Mouse (Mus musculus): ENCODE measurements around the gene Wdtc1. TPM values are rescaled to one million over a fixed set of nuclear protein-coding genes. Genes with fewer than 3 reads are reported as not detected.

The Wdtc1 gene
- total and polyA plus RNA-seq, 3 experiments = 13.2 to 35.3 TPM; not detected in 1

DNA sequence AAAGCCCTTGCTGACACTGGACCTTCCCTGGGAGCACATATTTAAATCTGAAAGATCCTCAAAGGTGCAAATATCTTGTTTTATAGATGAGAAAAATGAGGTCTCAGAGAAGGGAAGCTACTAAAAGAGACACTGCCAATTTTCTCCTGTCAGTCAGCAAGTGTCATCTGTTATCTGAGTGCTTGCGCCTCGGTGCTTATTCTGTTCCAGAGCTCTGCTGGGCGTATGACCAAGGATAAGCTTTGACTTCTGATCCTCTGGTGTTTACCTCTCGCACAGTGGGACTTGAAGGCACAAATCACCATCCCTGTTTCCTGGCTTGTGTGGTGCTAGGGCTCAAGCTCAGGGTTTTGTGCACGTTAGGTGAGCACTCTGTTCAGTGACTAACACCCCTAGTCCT is 50.6 kb downstream of the Wdtc1 start:
- Histone ChIP-seq H3K36me3 (ENCODE audit: control insufficient read depth in 1 of 2, insufficient read depth in 2 of 2, low read length in 2 of 2) (no peaks in the 10 kb centered on the region), H3K4me3 (ENCODE audit: control insufficient read depth in 1 of 2, insufficient read depth in 1 of 2, low read depth in 2 of 2, low read length in 2 of 2) (no peak overlapping the region), H3K9ac (ENCODE audit: control insufficient read depth, low read depth, low read length, poor library complexity, severe bottlenecking) (no peak overlapping the region), H3K27me3 (ENCODE audit: control insufficient read depth in 1 of 2, insufficient read depth in 2 of 2, low read length in 2 of 2) (no peaks in the 10 kb centered on the region), H3K27ac (ENCODE audit: control insufficient read depth, low read depth, low read length) (no peak overlapping the region), H3K9me3 (replicated peaks; ENCODE audit: insufficient read depth, low read length) (no peaks in the 10 kb centered on the region), H3K79me2 (ENCODE audit: control insufficient read depth, insufficient read depth, low read length, poor library complexity) (no peaks in the 10 kb centered on the region), H3K4me1 (ENCODE audit: control insufficient read depth in 1 of 2, insufficient read depth in 2 of 2, low read length in 2 of 2) (no peaks in the 10 kb centered on the region)
- peak; percentile 30 for DNase-seq (ENCODE audit: low read depth, low spot score)
- TF ChIP-seq MYC (IDR thresholded peaks at IDR 0.05; ENCODE audit: low read depth, low read length) (no peak), HCFC1 (IDR thresholded peaks at IDR 0.05; ENCODE audit: low read depth, low read length) (no peak), TCF12 (IDR thresholded peaks at IDR 0.05; ENCODE audit: low read depth, low read length) (no peak), ZKSCAN1 (IDR thresholded peaks at IDR 0.05; ENCODE audit: low read depth, low read length) (no peak), CTCF (IDR thresholded peaks at IDR 0.05 in 2 of 3, conservative IDR thresholded peaks at IDR 0.05 in 1 of 3; ENCODE audit: control insufficient read depth in 1 of 3, insufficient read depth in 1 of 3, low read depth in 2 of 3, low read length in 3 of 3, poor library complexity in 1 of 3, severe bottlenecking in 1 of 3) (no peak), MAZ (IDR thresholded peaks at IDR 0.05; ENCODE audit: low read depth, low read length) (no peak), GABPA (IDR thresholded peaks at IDR 0.05; ENCODE audit: low read depth, low read length) (no peak), MAFK (IDR thresholded peaks at IDR 0.05; ENCODE audit: borderline replicate concordance, low read depth, low read length) (no peak), MAX (IDR thresholded peaks at IDR 0.05; ENCODE audit: low read length) (no peak), JUND (IDR thresholded peaks at IDR 0.05; ENCODE audit: low read depth, low read length) (no peak), ETS1 (IDR thresholded peaks at IDR 0.05; ENCODE audit: low read depth, low read length) (no peak), KAT2A (conservative IDR thresholded peaks at IDR 0.05; ENCODE audit: low read depth, low read length) (no peak), ELF1 (IDR thresholded peaks at IDR 0.05; ENCODE audit: low read depth, low read length) (no peak), MYB (IDR thresholded peaks at IDR 0.05; ENCODE audit: low read depth, low read length) (no peak), UBTF (IDR thresholded peaks at IDR 0.05; ENCODE audit: borderline replicate concordance, insufficient read depth, low read depth, low read length) (no peak), RAD21 (IDR thresholded peaks at IDR 0.05; ENCODE audit: low read depth, low read length) (no peak), SIN3A (IDR thresholded peaks at IDR 0.05; ENCODE audit: low read length) (no peak), ZMIZ1 (IDR thresholded peaks at IDR 0.05; ENCODE audit: low read depth, low read length) (no peak), CHD2 (IDR thresholded peaks at IDR 0.05; ENCODE audit: low read length) (no peak)

DNA sequence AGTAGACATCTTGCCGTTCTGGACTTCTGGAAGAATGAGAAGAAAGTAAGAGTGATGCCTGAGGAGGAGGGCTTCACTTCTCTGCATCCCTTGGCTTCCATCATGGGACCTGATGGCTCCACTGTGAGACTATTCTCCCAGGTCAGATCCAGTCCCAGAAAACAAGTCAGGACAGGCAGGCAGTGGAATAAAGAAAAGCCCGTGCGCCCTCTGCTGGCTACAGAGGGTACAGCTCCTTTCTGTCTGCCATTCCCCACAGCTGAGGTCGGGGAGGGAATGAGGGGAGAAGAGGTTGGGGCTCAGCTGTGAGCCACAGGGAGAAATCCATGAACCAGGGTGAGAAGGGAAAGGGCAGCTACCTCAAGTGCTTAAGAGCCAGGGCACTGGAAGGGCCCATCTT is 51.5 kb downstream of the Wdtc1 start:
- no peaks in the 10 kb centered on the region; a peak in 1 of 4 replicates for H3K36me3 ChIP-seq (ENCODE audit: control insufficient read depth in 1 of 2, insufficient read depth in 2 of 2, low read length in 2 of 2)
- no peaks in the 10 kb centered on the region for H3K27me3 ChIP-seq (ENCODE audit: control insufficient read depth in 1 of 2, insufficient read depth in 2 of 2, low read length in 2 of 2)
- peak; percentile 62 for DNase-seq (ENCODE audit: low read depth, low spot score)
- H3K9ac ChIP-seq (ENCODE audit: control insufficient read depth, low read depth, low read length, poor library complexity, severe bottlenecking) = no peak overlapping the region
- H3K79me2 ChIP-seq (ENCODE audit: control insufficient read depth, insufficient read depth, low read length, poor library complexity) = no peaks in the 10 kb centered on the region
- no peaks in the 10 kb centered on the region for H3K9me3 ChIP-seq (replicated peaks; ENCODE audit: insufficient read depth, low read length)
- no peak overlapping the region for H3K4me3 ChIP-seq (ENCODE audit: control insufficient read depth in 1 of 2, insufficient read depth in 1 of 2, low read depth in 2 of 2, low read length in 2 of 2)
- no peaks in the 10 kb centered on the region for H3K4me1 ChIP-seq (ENCODE audit: control insufficient read depth in 1 of 2, insufficient read depth in 2 of 2, low read length in 2 of 2)
- no peak overlapping the region for H3K27ac ChIP-seq (ENCODE audit: control insufficient read depth, low read depth, low read length)
- TF ChIP-seq TAL1 (IDR thresholded peaks at IDR 0.05; ENCODE audit: low read length) (no peak), ETS1 (IDR thresholded peaks at IDR 0.05; ENCODE audit: low read depth, low read length) (no peak), POLR2AphosphoS2 (IDR thresholded peaks at IDR 0.05; ENCODE audit: low read length) (no peak), NELFE (IDR thresholded peaks at IDR 0.05; ENCODE audit: low read depth, low read length) (no peak), CHD1 (IDR thresholded peaks at IDR 0.05; ENCODE audit: low read depth, low read length) (no peak), ZC3H11A (IDR thresholded peaks at IDR 0.05; ENCODE audit: low read depth, low read length) (peak; percentile 78), POLR2AphosphoS5 (IDR thresholded peaks at IDR 0.05; ENCODE audit: borderline replicate concordance, low read depth, low read length) (no peak), E2F4 (IDR thresholded peaks at IDR 0.05; ENCODE audit: borderline replicate concordance, low read depth, low read length) (no peak), TCF12 (IDR thresholded peaks at IDR 0.05; ENCODE audit: low read depth, low read length) (no peak), ELF1 (IDR thresholded peaks at IDR 0.05; ENCODE audit: low read depth, low read length) (no peak), SMC3 (IDR thresholded peaks at IDR 0.05; ENCODE audit: low read depth, low read length) (peak; percentile 93), RAD21 (IDR thresholded peaks at IDR 0.05; ENCODE audit: low read depth, low read length) (peak; percentile 70), CTCF (IDR thresholded peaks at IDR 0.05 in 2 of 3, conservative IDR thresholded peaks at IDR 0.05 in 1 of 3; ENCODE audit: control insufficient read depth in 1 of 3, insufficient read depth in 1 of 3, low read depth in 2 of 3, low read length in 3 of 3, poor library complexity in 1 of 3, severe bottlenecking in 1 of 3) (peak; percentile 79 to 95 (median 92)), NRF1 (IDR thresholded peaks at IDR 0.05; ENCODE audit: insufficient read depth, low read depth, low read length, poor library complexity, severe bottlenecking) (no peak), MYB (IDR thresholded peaks at IDR 0.05; ENCODE audit: low read depth, low read length) (no peak), SIN3A (IDR thresholded peaks at IDR 0.05; ENCODE audit: low read length) (no peak), MEF2A (IDR thresholded peaks at IDR 0.05; ENCODE audit: extremely low read depth, insufficient replicate concordance, low read depth, low read length, poor library complexity, severe bottlenecking) (no peak), USF1 (IDR thresholded peaks at IDR 0.05; ENCODE audit: low read depth, low read length) (no peak), MYC (IDR thresholded peaks at IDR 0.05; ENCODE audit: low read depth, low read length) (no peak), BHLHE40 (IDR thresholded peaks at IDR 0.05; ENCODE audit: borderline replicate concordance, low read depth, low read length) (no peak)

All from MEL (cell line).